Mouse (Mus musculus): ENCODE measurements around the gene Traf7. TPM values are rescaled to one million over a fixed set of nuclear protein-coding genes. Genes with fewer than 3 reads are reported as not detected.

Traf7 gene
- 83.4 and 84.0 TPM in 2 replicates for polyA plus RNA-seq (2016; fragmentation: Nextera tagmentation; extraction: Ambion mirVana)

DNA sequence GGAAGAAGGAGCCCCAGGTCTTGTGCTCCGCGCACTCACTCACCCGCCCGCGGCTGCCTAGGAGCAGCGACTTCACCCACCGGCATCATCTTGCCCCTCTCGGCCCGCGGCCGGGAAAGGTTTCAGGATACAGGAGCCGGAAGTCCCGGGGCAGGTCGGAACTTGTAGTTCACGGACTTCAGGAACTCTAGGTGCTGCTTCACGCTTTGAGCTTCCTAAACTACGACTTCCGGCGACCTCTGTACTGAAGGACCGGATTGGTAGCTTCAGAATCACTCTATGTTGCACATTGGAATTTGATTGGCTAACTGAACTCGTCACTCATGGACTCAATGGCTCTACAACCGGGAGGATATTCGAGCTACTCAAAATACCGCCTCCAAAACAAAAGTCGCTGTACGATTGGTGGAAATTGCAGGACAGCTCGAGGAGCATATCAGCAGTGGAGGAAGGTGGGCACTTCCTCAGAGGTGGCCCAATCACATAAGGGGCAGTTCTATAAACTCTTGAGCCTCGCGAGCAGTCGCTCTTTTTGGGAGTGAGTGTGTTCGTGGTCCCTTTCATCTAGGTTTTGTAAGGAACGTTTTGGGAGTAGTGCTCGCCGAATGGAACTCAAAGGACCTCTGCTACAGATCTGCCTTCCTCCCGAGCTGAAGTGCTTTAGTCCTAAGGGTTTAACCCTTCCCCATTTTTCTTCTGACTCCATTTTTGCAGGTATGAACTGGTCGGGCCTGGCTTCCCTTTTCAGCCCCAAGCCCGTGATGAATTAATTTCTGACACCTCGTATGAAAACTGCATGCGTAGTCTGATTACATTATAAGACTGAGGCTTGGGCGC lies at the start of gene Traf7:
Traf7 (minus strand) TSS at position 216 of the 837 bp plus-strand sequence.
- Histone ChIP-seq H3K4me2 (replicated peaks) (peak within 1 kb of the TSS; percentile 90), H3K27me3 (replicated peaks) (no peaks in the 10 kb centered on the region), H3K4me3 (peak within 1 kb of the TSS; percentile 89), H3K9me3 (no peaks in the 10 kb centered on the region), H3K27ac (no peak within 1 kb of the TSS), H3K36me3 (peaks cover 10% of the 10 kb centered on the region), H3K4me1 (peaks cover 47% of the 10 kb centered on the region), H3K9ac (peak within 1 kb of the TSS; percentile 89)
- peak; percentile 97 for ATAC-seq (ENCODE audit: low FRiP score, low read depth)
- under 1% methylated on average over 40 of the region's 40 CpGs for WGBS

DNA sequence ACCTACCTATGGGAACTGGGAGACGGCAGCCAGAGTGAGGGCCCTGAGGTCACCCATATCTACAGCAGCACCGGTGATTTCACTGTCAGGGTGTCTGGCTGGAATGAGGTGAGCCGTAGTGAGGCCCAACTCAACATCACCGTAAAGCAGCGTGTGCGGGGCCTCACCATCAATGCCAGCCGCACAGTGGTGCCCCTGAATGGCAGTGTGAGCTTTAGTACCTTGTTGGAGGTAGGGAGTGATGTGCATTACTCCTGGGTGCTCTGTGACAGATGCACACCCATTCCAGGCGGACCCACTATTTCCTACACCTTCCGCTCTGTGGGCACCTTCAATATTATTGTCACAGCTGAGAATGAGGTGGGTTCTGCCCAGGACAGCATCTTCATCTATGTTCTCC lies 46.1 kb upstream of the Traf7 start:
- H3K9me3 ChIP-seq = no peaks in the 10 kb centered on the region
- no peak for ATAC-seq (ENCODE audit: low FRiP score, low read depth)

DNA sequence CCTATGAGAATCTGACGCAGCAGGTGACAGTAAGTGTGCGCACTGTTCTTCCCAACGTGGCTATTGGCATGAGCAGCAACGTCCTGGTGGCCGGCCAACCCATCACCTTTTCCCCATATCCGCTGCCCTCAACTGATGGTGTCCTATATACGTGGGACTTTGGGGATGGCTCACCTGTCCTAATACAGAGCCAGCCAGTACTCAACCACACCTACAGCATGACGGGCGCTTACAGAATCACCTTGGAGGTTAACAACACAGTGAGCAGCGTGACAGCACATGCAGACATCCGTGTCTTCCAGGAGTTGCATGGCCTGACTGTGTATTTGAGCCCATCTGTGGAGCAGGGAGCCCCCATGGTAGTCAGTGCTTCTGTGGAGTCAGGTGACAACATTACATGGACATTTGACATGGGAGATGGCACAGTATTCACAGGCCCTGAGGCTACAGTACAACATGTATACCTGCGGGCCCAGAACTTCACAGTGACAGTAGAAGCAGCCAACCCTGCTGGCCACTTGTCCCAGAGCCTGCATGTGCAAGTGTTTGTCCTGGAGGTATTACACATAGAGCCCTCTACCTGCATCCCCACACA lies 45.0 kb upstream of the Traf7 start:
- Histone ChIP-seq H3K27ac (no peak overlapping the region), H3K27me3 (replicated peaks) (no peaks in the 10 kb centered on the region), H3K4me2 (replicated peaks) (no peak overlapping the region), H3K4me1 (no peaks in the 10 kb centered on the region), H3K36me3 (peaks cover 87% of the 10 kb centered on the region), H3K4me3 (no peak overlapping the region), H3K9me3 (no peaks in the 10 kb centered on the region), H3K9ac (no peak overlapping the region)
- 94% methylated on average over 12 of the region's 12 CpGs for WGBS
- ATAC-seq (ENCODE audit: low FRiP score, low read depth) = no peak

More for the DNA sequence above, 46.1 kb upstream of the Traf7 start:
- H3K4me2 ChIP-seq (replicated peaks) = no peak overlapping the region
- no peak overlapping the region for H3K27ac ChIP-seq
- H3K27me3 ChIP-seq (replicated peaks) = no peaks in the 10 kb centered on the region
- peaks cover 89% of the 10 kb centered on the region for H3K36me3 ChIP-seq
- H3K4me3 ChIP-seq = no peak overlapping the region
- H3K4me1 ChIP-seq = no peaks in the 10 kb centered on the region
- WGBS = 97% methylated on average over 9 of the region's 9 CpGs
- H3K9ac ChIP-seq = no peak overlapping the region

DNA sequence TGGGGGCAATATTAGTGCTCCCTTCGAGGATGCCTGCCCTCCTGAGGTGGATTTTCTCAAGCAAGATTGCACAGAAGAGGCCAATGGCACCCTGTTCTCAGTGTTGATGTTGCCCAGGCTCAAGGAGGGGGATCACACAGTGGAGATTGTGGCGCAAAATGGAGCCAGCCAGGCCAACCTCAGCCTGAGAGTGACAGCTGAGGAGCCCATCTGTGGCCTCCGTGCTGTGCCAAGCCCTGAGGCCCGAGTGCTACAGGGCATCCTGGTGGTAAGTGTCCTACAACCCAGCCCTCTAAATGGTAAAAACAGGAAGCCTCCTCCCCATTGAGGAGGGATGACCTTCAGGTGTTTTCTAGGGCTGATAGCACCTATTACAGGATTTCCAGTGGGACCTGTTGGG lies 42.1 kb upstream of the Traf7 start:
- no peak overlapping the region for H3K4me3 ChIP-seq
- H3K4me2 ChIP-seq (replicated peaks) = no peak overlapping the region
- peaks cover 5% of the 10 kb centered on the region for H3K4me1 ChIP-seq
- no peak for ATAC-seq (ENCODE audit: low FRiP score, low read depth)
- WGBS = 89% methylated on average over 4 of the region's 4 CpGs
- no peaks in the 10 kb centered on the region for H3K27me3 ChIP-seq (replicated peaks)
- H3K9me3 ChIP-seq = no peaks in the 10 kb centered on the region
- no peak overlapping the region for H3K27ac ChIP-seq
- H3K36me3 ChIP-seq = peaks cover 80% of the 10 kb centered on the region
- H3K9ac ChIP-seq = no peak overlapping the region

DNA sequence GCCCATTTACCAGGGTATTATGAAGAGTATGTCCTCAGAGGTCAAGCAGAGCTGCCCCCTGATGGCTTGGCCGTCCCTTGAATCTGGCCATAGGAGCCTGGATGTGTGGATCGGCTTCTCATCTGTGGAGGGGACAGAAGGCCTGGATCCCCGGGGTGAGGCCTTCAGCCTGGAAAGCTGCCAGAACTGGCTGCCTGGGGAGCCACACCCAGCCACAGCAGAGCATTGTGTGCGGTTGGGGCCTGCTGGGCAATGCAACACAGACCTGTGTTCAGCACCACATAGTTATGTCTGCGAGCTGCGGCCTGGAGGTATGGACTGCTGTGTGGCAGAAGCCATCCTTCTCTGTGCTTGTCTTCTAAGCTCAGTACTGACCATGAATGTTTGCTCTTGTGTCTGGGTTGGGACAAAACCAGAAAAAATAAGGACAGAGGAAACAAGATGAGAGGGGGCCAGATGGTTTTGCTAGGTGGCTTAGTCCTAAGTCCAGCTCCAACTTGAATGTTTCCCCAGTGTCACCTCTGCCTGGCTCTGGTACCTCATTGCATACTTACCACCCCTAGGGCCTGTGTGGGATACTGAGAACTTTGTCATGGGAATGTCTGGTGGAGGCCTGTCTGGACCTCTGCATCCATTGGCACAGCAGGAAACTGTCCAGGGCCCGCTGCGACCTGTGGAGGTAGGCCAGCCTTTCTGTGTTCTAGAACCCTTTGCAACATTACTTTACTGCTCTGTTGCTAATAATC lies 39.5 kb upstream of the Traf7 start:
- no peak overlapping the region for H3K9ac ChIP-seq
- no peak overlapping the region for H3K4me3 ChIP-seq
- no peaks in the 10 kb centered on the region for H3K27me3 ChIP-seq (replicated peaks)
- no peak overlapping the region for H3K4me2 ChIP-seq (replicated peaks)
- WGBS = 81% methylated on average over 8 of the region's 8 CpGs
- no peak overlapping the region for H3K27ac ChIP-seq
- no peak for ATAC-seq (ENCODE audit: low FRiP score, low read depth)
- H3K36me3 ChIP-seq = peaks cover 57% of the 10 kb centered on the region
- peaks cover 5% of the 10 kb centered on the region for H3K4me1 ChIP-seq
- no peaks in the 10 kb centered on the region for H3K9me3 ChIP-seq

DNA sequence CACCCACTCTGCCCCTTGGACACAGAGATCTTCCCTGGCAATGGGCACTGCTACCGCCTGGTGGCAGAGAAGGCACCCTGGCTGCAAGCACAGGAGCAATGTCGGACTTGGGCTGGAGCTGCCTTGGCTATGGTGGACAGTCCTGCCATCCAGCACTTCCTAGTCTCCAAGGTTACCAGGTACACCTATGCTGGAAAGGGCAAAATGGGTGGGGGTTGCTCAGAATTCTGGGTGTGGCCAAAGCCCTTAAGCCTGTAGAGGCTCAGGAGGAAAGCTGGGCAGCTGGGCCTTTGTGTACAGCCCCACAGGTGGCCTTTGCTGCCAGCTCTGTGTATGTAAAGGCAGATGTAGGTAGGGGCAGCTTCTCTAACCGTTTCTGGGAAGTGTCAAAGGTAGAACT lies 38.1 kb upstream of the Traf7 start:
- H3K9me3 ChIP-seq = no peaks in the 10 kb centered on the region
- no peak for ATAC-seq (ENCODE audit: low FRiP score, low read depth)
- H3K36me3 ChIP-seq = peaks cover 47% of the 10 kb centered on the region
- H3K27me3 ChIP-seq (replicated peaks) = no peaks in the 10 kb centered on the region
- WGBS = 81% methylated on average over 3 of the region's 3 CpGs
- no peak overlapping the region for H3K9ac ChIP-seq
- no peak overlapping the region for H3K4me2 ChIP-seq (replicated peaks)
- H3K27ac ChIP-seq = no peak overlapping the region
- H3K4me1 ChIP-seq = peaks cover 5% of the 10 kb centered on the region
- H3K4me3 ChIP-seq = no peak overlapping the region

DNA sequence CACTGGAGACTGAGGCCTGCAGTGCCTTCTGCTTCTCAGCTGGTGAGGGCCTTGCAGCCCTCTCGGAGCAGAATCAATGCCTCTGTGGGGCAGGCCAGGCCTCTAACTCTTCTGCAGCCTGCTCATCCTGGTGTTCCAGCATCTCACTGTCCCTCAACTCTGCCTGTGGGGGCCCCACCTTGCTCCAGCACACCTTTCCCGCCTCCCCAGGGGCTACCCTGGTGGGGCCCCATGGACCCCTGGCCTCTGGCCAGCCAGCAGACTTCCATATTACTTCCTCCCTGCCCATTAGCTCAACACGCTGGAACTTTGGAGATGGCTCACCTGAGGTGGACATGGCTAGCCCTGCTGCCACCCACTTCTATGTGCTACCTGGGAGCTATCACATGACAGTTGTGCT lies 37.4 kb upstream of the Traf7 start:
- WGBS = 93% methylated on average over 3 of the region's 3 CpGs

DNA sequence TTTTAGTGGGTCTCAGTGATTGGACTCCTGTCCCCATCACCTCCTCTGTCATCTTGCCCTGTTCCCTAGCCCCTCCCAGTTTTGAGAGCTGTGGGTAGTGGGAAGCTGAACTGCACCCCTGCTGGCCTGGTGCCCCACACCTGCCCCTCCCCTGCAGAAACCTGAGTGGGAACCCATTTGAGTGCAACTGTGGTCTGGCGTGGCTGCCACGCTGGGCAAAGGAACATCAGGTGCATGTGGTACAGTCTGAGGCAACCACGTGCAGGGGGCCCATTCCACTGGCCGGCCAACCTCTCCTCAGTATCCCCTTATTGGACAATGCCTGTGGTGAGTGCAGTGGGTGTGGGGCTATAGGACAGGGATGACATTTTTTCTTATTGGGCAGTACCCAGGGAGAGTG lies 36.7 kb upstream of the Traf7 start:
- H3K9me3 ChIP-seq = no peaks in the 10 kb centered on the region
- H3K27me3 ChIP-seq (replicated peaks) = no peaks in the 10 kb centered on the region
- H3K36me3 ChIP-seq = peaks cover 36% of the 10 kb centered on the region
- 92% methylated on average over 4 of the region's 4 CpGs for WGBS
- no peak overlapping the region for H3K9ac ChIP-seq
- H3K4me1 ChIP-seq = peaks cover 6% of the 10 kb centered on the region
- no peak overlapping the region for H3K27ac ChIP-seq
- H3K4me3 ChIP-seq = no peak overlapping the region
- no peak overlapping the region for H3K4me2 ChIP-seq (replicated peaks)
- no peak for ATAC-seq (ENCODE audit: low FRiP score, low read depth)

More for the DNA sequence above, 37.4 kb upstream of the Traf7 start:
- ATAC-seq (ENCODE audit: low FRiP score, low read depth) = no peak
- Histone ChIP-seq H3K4me3 (no peak overlapping the region), H3K27me3 (replicated peaks) (no peaks in the 10 kb centered on the region), H3K27ac (no peak overlapping the region), H3K4me1 (peaks cover 5% of the 10 kb centered on the region), H3K36me3 (peaks cover 42% of the 10 kb centered on the region), H3K4me2 (replicated peaks) (no peak overlapping the region), H3K9me3 (no peaks in the 10 kb centered on the region), H3K9ac (no peak overlapping the region)

DNA sequence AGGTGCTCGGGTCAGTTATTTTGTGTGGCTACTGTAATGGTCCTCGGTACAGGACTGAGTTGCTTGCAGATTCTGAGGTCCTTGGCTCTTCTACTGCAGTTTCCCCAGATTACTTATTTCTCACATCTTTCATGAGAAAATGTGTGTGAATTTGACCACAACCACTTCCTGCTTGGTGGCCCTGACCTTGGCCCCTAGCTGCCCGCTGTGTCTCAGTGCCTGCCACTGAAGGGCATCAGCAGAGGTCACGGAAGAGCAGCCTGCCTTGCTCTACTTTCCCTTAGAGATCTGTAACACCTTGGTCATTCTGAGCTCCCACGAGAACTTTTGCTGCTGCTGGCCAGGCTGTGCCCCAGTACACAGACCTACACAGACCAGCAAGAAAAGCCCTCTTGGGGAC lies 35.9 kb upstream of the Traf7 start:
- no peak overlapping the region for H3K4me2 ChIP-seq (replicated peaks)
- peaks cover 14% of the 10 kb centered on the region for H3K4me1 ChIP-seq
- H3K4me3 ChIP-seq = no peak overlapping the region
- H3K36me3 ChIP-seq = peaks cover 28% of the 10 kb centered on the region
- ATAC-seq (ENCODE audit: low FRiP score, low read depth) = no peak
- no peak overlapping the region for H3K27ac ChIP-seq
- WGBS = 87% methylated on average over 5 of the region's 5 CpGs
- no peaks in the 10 kb centered on the region for H3K27me3 ChIP-seq (replicated peaks)
- no peak overlapping the region for H3K9ac ChIP-seq
- H3K9me3 ChIP-seq = no peaks in the 10 kb centered on the region

DNA sequence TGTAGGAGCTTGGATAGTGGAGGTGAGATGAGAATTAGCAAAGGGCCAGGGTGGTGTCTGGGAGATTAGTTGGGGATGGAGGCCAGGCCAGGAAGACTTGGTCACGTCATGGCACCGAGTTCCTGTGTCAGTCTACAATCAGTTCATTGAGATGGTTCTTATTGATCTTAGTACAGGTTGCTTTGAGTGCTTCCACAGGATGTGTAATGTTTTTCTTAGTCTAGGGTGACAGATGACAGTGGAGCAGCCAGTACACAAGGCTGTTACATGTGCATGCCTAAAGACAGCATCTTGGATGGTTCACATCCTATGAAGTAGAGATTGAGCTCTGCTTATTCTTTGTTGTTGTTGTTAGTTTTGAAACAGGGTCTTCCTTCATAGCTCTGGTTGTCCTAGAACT lies 33.9 kb upstream of the Traf7 start:
- Histone ChIP-seq H3K4me1 (peaks cover 22% of the 10 kb centered on the region), H3K4me2 (replicated peaks) (no peak overlapping the region), H3K36me3 (peaks cover 18% of the 10 kb centered on the region), H3K4me3 (no peak overlapping the region), H3K27me3 (replicated peaks) (no peaks in the 10 kb centered on the region), H3K9me3 (no peaks in the 10 kb centered on the region), H3K27ac (no peak overlapping the region), H3K9ac (no peak overlapping the region)
- 88% methylated on average over 2 of the region's 2 CpGs for WGBS
- no peak for ATAC-seq (ENCODE audit: low FRiP score, low read depth)

DNA sequence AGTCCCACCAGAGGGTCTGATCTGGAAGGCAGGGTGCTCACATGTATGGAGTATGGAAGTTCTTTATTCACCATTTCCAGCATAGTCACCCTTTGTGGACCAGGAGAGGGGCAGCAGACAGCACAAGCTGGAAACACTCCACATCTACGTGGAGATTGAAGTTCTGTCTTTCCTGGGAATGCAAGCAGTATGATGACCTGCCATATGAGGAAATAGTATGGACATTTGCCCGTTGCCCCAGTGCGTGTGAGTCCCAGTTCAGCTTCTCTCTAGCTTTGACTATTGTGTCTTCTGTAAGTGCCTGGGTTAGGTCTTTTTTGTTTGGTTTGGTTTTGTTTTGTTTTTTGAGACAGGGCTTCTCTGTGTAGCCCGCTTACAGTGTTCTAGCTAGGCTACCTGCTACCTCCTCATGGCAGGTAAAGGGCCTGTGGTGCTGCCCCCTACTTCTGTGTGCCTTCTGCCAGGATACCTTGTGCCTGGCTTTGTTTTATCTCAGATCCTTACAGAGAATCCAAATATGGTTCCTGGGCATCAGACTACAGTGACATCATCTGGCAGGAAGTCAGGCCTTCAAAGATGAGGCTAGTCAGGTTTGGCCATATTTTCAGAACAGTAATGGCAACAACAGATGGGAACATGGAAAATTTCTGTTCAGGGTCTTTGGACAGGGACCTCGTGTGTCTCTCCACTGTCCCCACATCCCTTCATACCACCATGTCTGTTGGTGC lies 32.7 kb upstream of the Traf7 start:
- ATAC-seq (ENCODE audit: low FRiP score, low read depth) = no peak
- peaks cover 8% of the 10 kb centered on the region for H3K36me3 ChIP-seq
- H3K4me2 ChIP-seq (replicated peaks) = no peak overlapping the region
- no peak overlapping the region for H3K27ac ChIP-seq
- H3K27me3 ChIP-seq (replicated peaks) = no peaks in the 10 kb centered on the region
- H3K9ac ChIP-seq = no peak overlapping the region
- no peaks in the 10 kb centered on the region for H3K9me3 ChIP-seq
- 96% methylated on average over 5 of the region's 5 CpGs for WGBS
- no peak overlapping the region for H3K4me3 ChIP-seq
- H3K4me1 ChIP-seq = peaks cover 22% of the 10 kb centered on the region

DNA sequence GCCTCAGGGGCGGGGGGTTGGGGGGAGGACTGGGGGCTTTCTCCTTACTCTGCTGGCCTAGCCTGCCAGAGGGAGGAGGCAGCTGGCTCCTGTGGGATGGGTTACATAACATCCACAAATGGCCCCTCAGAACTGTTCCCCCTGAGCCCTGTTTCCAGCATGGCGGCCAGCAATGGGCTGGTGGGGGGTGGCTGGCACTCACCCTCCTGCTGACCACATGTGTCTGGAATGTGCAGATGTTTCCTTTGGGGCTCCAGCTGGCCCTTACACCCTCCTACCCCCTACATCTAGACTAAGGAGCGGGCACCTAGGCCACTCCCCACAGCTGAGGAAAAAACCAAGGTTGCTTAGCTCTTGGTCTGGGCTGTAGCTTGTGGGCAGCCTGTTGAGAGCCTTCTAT lies 31.4 kb upstream of the Traf7 start:
- ATAC-seq (ENCODE audit: low FRiP score, low read depth) = peak; percentile 48; the same call in 1 of the 2 replicates
- Histone ChIP-seq H3K27ac (peak overlapping the region; percentile 77), H3K4me2 (replicated peaks) (peak overlapping the region; percentile 32), H3K9me3 (no peaks in the 10 kb centered on the region), H3K4me3 (no peak overlapping the region), H3K27me3 (replicated peaks) (no peaks in the 10 kb centered on the region), H3K36me3 (no peaks in the 10 kb centered on the region), H3K4me1 (peaks cover 22% of the 10 kb centered on the region), H3K9ac (no peak overlapping the region)
- 24% methylated on average over 3 of the region's 3 CpGs for WGBS
